Mouse (Mus musculus): ENCODE measurements around the gene Srrm4.
"Not testable (repeated sequence)": the region's sequence is repeated elsewhere in the genome, so short reads cannot be mapped to it uniquely, and the experiment has no call there.

The Srrm4 gene

GRCm38 (mm10) chr5:116444517-116444916, 147.1 kb downstream of the Srrm4 start:
- DNase-seq (ENCODE audit: extremely low spot score, low spot score): no peak

GRCm38 (mm10) chr5:116443459-116443940, 148.1 kb downstream of the Srrm4 start:
- no peak for DNase-seq (ENCODE audit: extremely low spot score, low spot score)

GRCm38 (mm10) chr5:116442697-116443458, 148.7 kb downstream of the Srrm4 start:
- no peak for DNase-seq (ENCODE audit: extremely low spot score, low spot score)

GRCm38 (mm10) chr5:116440251-116440650, 151.4 kb downstream of the Srrm4 start:
- no peak for DNase-seq (ENCODE audit: extremely low spot score, low spot score)

- no peak for DNase-seq (ENCODE audit: extremely low spot score, low spot score)
These were observed 153.3 kb downstream of the Srrm4 start for GRCm38 (mm10) chr5:116438328-116438727.

GRCm38 (mm10) chr5:116436117-116436516, 155.5 kb downstream of the Srrm4 start:
- DNase-seq (ENCODE audit: extremely low spot score, low spot score): no peak

GRCm38 (mm10) chr5:116434976-116435850, 156.4 kb downstream of the Srrm4 start:
- no peak for DNase-seq (ENCODE audit: extremely low spot score, low spot score)

GRCm38 (mm10) chr5:116432871-116433270, 158.7 kb downstream of the Srrm4 start:
- no peak for DNase-seq (ENCODE audit: extremely low spot score, low spot score)

- DNase-seq (ENCODE audit: extremely low spot score, low spot score): no peak
These were observed 164.9 kb downstream of the Srrm4 start for GRCm38 (mm10) chr5:116426701-116427100.

GRCm38 (mm10) chr5:116425709-116426108, 165.9 kb downstream of the Srrm4 start:
- DNase-seq (ENCODE audit: extremely low spot score, low spot score): not testable (repeated sequence)

GRCm38 (mm10) chr5:116425273-116425672, 166.3 kb downstream of the Srrm4 start:
- DNase-seq (ENCODE audit: extremely low spot score, low spot score): no peak

GRCm38 (mm10) chr5:116423746-116424145, 167.9 kb downstream of the Srrm4 start:
- DNase-seq (ENCODE audit: extremely low spot score, low spot score): no peak

GRCm38 (mm10) chr5:116422699-116423201, 168.9 kb downstream of the Srrm4 start, which contains the start of gene Hspb8:
Hspb8 (minus strand) TSS chr5:116422864.
- peak; percentile 70 for DNase-seq (ENCODE audit: extremely low spot score, low spot score)

GRCm38 (mm10) chr5:116421791-116422481, 169.7 kb downstream of the Srrm4 start:
- DNase-seq (ENCODE audit: extremely low spot score, low spot score): no peak

GRCm38 (mm10) chr5:116420759-116421225, 170.8 kb downstream of the Srrm4 start:
- DNase-seq (ENCODE audit: extremely low spot score, low spot score): no peak

GRCm38 (mm10) chr5:116420213-116420612, 171.4 kb downstream of the Srrm4 start:
- DNase-seq (ENCODE audit: extremely low spot score, low spot score): no peak

GRCm38 (mm10) chr5:116419322-116420045, 172.1 kb downstream of the Srrm4 start:
- DNase-seq (ENCODE audit: extremely low spot score, low spot score): no peak

- DNase-seq (ENCODE audit: extremely low spot score, low spot score): no peak
These were observed 175.4 kb downstream of the Srrm4 start for GRCm38 (mm10) chr5:116416208-116416607.

GRCm38 (mm10) chr5:116409689-116410590, 181.7 kb downstream of the Srrm4 start:
- no peak for DNase-seq (ENCODE audit: extremely low spot score, low spot score)
